Mouse (Mus musculus) bone marrow macrophage, adult 2 months (primary cell): ENCODE measurements around the gene C2cd2.

Source experiments
- CTCF ChIP-seq: IDR thresholded peaks from 2 replicates; pipeline ENCODE4 v1.5.1; 2012; ENCODE audit warnings: low read depth, mild to moderate bottlenecking, low read length, moderate library complexity
- POLR2A ChIP-seq: IDR thresholded peaks from 2 replicates; pipeline ENCODE4 v1.6.1; 2012; ENCODE audit warnings: mild to moderate bottlenecking, low read depth, low read length, borderline replicate concordance

DNA sequence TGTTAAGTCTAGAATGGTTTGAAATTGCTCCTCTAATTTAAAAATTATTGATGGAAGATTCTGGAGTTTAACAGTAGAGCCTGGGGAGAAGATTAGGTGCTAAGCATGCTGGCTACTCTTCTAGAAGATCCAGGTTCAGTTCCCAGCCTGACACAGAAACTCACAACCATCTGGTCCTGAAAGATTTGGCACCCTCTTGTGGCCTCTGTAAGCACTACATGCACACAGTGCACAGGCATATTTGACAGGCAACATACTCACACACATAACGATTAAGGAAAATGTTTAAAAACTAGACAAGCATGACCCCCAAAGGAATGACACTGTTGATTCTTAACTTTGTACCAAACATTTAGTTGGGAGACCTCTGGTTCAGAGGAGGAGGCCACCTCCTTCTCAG is 83.3 kb downstream of the C2cd2 start:
- TF ChIP-seq CTCF (no peak), POLR2A (no peak)
